Mouse (Mus musculus) hindbrain, embryonic 14.5 days (tissue): ENCODE measurements around the gene Bdkrb2. TPM values are rescaled to one million over a fixed set of nuclear protein-coding genes. Genes with fewer than 3 reads are reported as not detected.

Experiments
- ATAC-seq: fragments of 200-750 bp; cut with Nextera tagmentation; 2 replicates; pipeline ENCODE4 v1.8.0; 2017; ENCODE audit warnings: moderate number of reproducible peaks, mild to moderate bottlenecking, moderate TSS enrichment, moderate library complexity; ENCODE audit not compliant: low FRiP score
- DNase-seq: peaks from one replicate; pipeline ENCODE4 v3.0.0-alpha.2; 2015; ENCODE audit warnings: low spot score
- H3K27ac ChIP-seq: fragments of 300-500 bp; sonication (generic); 2 replicates; pipeline ENCODE4 v1.5.1; 2014; ENCODE audit warnings: mild to moderate bottlenecking, moderate library complexity
- H3K27me3 ChIP-seq: fragments of 300-500 bp; sonication (generic); 2 replicates; pipeline ENCODE4 v1.6.1; 2014; ENCODE audit warnings: mild to moderate bottlenecking, low read length, mixed read lengths; ENCODE audit not compliant: control insufficient read depth, insufficient read depth
- H3K36me3 ChIP-seq: fragments of 300-500 bp; sonication (generic); replicated peaks from 2 replicates; pipeline ENCODE4 v1.6.1; 2014; ENCODE audit not compliant: control insufficient read depth, insufficient read depth
- H3K4me1 ChIP-seq: fragments of 300-500 bp; sonication (generic); replicated peaks from 2 replicates; pipeline ENCODE4 v1.6.1; 2014; ENCODE audit warnings: antibody characterized with exemption, low read length, mixed read lengths; ENCODE audit not compliant: control insufficient read depth, insufficient read depth
- H3K4me2 ChIP-seq: fragments of 300-500 bp; sonication (generic); replicated peaks from 2 replicates; pipeline ENCODE4 v1.6.1; 2014; ENCODE audit warnings: mild to moderate bottlenecking, moderate library complexity
- H3K4me3 ChIP-seq: fragments of 300-500 bp; sonication (generic); replicated peaks from 2 replicates; pipeline ENCODE4 v1.5.1; 2014; ENCODE audit warnings: mild to moderate bottlenecking, low read length
- H3K9ac ChIP-seq: fragments of 300-500 bp; sonication (generic); 2 replicates; pipeline ENCODE4 v1.6.1; 2014
- H3K9me3 ChIP-seq: fragments of 300-500 bp; sonication (generic); 2 replicates; pipeline ENCODE4 v1.6.1; 2016; ENCODE audit warnings: low read length; ENCODE audit not compliant: control insufficient read depth
- WGBS: fragments of 180-500 bp; shearing (Covaris S2); extraction: QIAGEN DNeasy Blood & Tissue Kit; methylation state at CpG from one replicate; pipeline ENCODE4 v1.1.7; 2014; 5-methylcytosine and 5-hydroxymethylcytosine counted together
- polyA plus RNA-seq: library from polyadenylated mRNA; unstranded; fragments of >200 nt; fragmentation: Nextera tagmentation; extraction: Ambion mirVana; gene quantifications from 2 replicates; pipeline ENCODE4 v1.2.1, GENCODE M21; 2014

The Bdkrb2 gene
- polyA plus RNA-seq, 1 experiment from 2014 or later: 0.75 TPM

- Histone ChIP-seq H3K27ac (peak overlapping the region; percentile 28), H3K4me3 (no peak overlapping the region), H3K36me3 (no peaks in the 10 kb centered on the region), H3K9me3 (no peaks in the 10 kb centered on the region), H3K9ac (no peak overlapping the region), H3K4me1 (peaks cover 15% of the 10 kb centered on the region; the same call in 1 of the 2 replicates), H3K27me3 (no peaks in the 10 kb centered on the region), H3K4me2 (no peak overlapping the region)
- DNase-seq (no peak), ATAC-seq (no peak)
- 33% methylated on average over 8 of the region's 8 CpGs for WGBS
Measured at GRCm38 (mm10) chr12:105531724-105532371, 31.2 kb upstream of the Bdkrb2 start.

- H3K27ac ChIP-seq: no peak overlapping the region
- no peak overlapping the region for H3K4me3 ChIP-seq
- no peak overlapping the region for H3K9ac ChIP-seq
- H3K4me1 ChIP-seq: peaks cover 15% of the 10 kb centered on the region; the same call in 1 of the 2 replicates
- WGBS: 88% methylated on average over 4 of the region's 4 CpGs
- no peak for DNase-seq
- ATAC-seq: no peak
- H3K4me2 ChIP-seq: no peak overlapping the region
- no peaks in the 10 kb centered on the region for H3K27me3 ChIP-seq
- no peaks in the 10 kb centered on the region for H3K9me3 ChIP-seq
- H3K36me3 ChIP-seq: no peaks in the 10 kb centered on the region
Measured at GRCm38 (mm10) chr12:105534842-105535241, 28.2 kb upstream of the Bdkrb2 start.

- ATAC-seq (0 out of 2 replicates have a peak, but pooled peaks have one; percentile 37), DNase-seq (no peak)
- Histone ChIP-seq H3K4me1 (peaks cover 15% of the 10 kb centered on the region; the same call in 1 of the 2 replicates), H3K4me2 (no peak overlapping the region), H3K9ac (no peak overlapping the region), H3K4me3 (no peak overlapping the region), H3K36me3 (no peaks in the 10 kb centered on the region), H3K27me3 (no peaks in the 10 kb centered on the region), H3K9me3 (no peaks in the 10 kb centered on the region), H3K27ac (no peak overlapping the region)
- 74% methylated on average over 13 of the region's 13 CpGs for WGBS
Measured at GRCm38 (mm10) chr12:105535968-105536760, 26.9 kb upstream of the Bdkrb2 start.

GRCm38 (mm10) chr12:105537162-105537561, 25.9 kb upstream of the Bdkrb2 start:
- H3K4me1 ChIP-seq: peaks cover 8% of the 10 kb centered on the region; the same call in 1 of the 2 replicates
- H3K9me3 ChIP-seq: no peaks in the 10 kb centered on the region
- H3K4me2 ChIP-seq: no peak overlapping the region
- no peak overlapping the region for H3K9ac ChIP-seq
- ATAC-seq (no peak), DNase-seq (no peak)
- H3K27ac ChIP-seq: no peak overlapping the region
- H3K27me3 ChIP-seq: no peaks in the 10 kb centered on the region
- WGBS: 78% methylated on average over 5 of the region's 5 CpGs
- no peaks in the 10 kb centered on the region for H3K36me3 ChIP-seq
- H3K4me3 ChIP-seq: no peak overlapping the region

DNA sequence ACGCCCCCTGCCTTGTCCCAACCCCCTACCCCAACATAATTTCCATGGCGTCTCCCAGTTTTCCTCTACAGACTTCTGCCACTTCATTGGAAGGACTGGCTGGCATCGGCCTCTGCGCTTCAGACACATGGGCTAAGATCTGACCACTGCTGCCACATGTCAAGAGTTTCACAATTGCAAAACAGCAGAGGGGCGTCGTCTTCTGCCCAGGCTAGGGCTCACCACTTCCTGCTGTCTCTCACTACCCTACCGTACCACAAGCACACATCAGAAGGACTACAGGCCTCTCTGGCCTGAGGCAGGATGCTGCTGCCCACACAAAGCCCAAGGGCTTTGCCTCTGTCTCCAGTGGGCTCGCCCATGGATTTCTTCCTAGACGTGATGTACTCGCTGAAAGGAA, 23.4 kb upstream of the Bdkrb2 start:
- WGBS: 93% methylated on average over 10 of the region's 10 CpGs
- Histone ChIP-seq H3K9me3 (no peaks in the 10 kb centered on the region), H3K4me2 (no peak overlapping the region), H3K36me3 (no peaks in the 10 kb centered on the region), H3K4me3 (no peak overlapping the region), H3K27me3 (no peaks in the 10 kb centered on the region), H3K9ac (no peak overlapping the region), H3K27ac (no peak overlapping the region), H3K4me1 (0 out of 2 replicates have a peak, but pooled peaks cover 3% of the 10 kb centered on the region)
- DNase-seq (no peak), ATAC-seq (no peak)

DNA sequence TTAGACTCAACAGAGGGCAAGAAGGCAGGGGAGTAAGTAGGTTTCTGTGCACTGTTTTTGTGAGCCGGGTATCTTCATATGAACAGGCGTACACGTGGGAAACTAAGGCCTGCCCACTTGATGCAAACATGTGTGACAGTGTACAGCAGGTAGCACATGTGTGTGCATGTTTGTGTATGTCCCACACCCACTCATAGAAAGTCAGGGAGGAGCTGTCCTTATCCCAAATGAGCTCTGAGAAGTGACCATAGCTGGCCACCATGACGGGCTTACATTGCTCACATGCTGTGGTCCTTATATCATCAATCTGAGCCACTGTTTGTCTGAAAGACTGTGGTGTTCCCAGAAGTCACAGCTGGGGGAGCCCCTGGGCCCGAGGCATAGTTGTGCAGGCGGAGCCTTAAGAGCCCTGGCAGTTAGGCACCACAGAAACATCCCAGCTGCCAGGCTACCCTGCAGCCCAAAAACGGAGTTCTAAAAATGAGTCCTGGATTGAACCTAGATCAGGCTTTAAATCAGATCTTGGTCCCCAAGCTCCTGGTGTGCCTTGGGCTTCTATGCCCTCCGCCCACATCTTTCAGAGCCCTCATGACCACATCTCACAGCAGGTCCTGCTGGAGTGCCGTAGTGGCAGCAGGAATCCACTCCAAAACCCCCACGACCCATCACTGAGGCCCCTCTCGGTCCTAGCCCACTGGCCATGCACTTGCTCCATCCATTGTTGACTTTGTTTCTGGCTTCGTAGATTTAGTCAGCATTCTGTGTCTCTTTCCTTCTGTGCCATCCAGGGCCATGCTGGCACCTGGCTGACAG, 21.2 kb upstream of the Bdkrb2 start:
- no peaks in the 10 kb centered on the region; the same call in 1 of the 2 replicates for H3K4me1 ChIP-seq
- no peak overlapping the region for H3K4me2 ChIP-seq
- H3K9ac ChIP-seq: no peak overlapping the region
- DNase-seq: no peak
- no peaks in the 10 kb centered on the region for H3K9me3 ChIP-seq
- no peak overlapping the region for H3K4me3 ChIP-seq
- H3K27me3 ChIP-seq: no peaks in the 10 kb centered on the region
- H3K36me3 ChIP-seq: no peaks in the 10 kb centered on the region
- ATAC-seq: no peak
- 79% methylated on average over 12 of the region's 12 CpGs for WGBS
- no peak overlapping the region for H3K27ac ChIP-seq

GRCm38 (mm10) chr12:105542513-105542912, 20.5 kb upstream of the Bdkrb2 start:
- Histone ChIP-seq H3K27ac (no peak overlapping the region), H3K9me3 (no peaks in the 10 kb centered on the region), H3K27me3 (no peaks in the 10 kb centered on the region), H3K4me1 (no peaks in the 10 kb centered on the region; the same call in 1 of the 2 replicates), H3K4me2 (no peak overlapping the region), H3K36me3 (no peaks in the 10 kb centered on the region), H3K9ac (no peak overlapping the region), H3K4me3 (no peak overlapping the region)
- no peak for ATAC-seq
- no peak for DNase-seq
- 95% methylated on average over 3 of the region's 3 CpGs for WGBS

DNA sequence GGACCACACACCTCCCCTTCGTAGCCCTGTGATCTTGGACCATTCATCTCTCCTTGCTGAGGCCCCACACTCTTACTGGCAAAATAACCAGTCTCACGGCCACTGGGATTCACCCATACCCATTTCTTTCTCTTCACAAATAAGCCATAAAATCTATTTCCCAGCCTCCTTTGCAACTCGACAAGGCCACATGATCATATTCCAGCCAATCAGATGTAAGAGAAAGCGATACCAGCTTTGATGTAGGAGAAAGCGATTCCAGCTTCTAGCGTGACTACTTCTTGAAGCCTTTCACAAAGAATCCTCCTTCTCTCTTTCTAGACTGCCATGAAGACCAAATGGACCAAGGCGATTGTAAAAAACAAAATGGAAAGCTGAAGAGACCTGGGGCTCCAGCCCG, 19.9 kb upstream of the Bdkrb2 start:
- Histone ChIP-seq H3K9me3 (no peaks in the 10 kb centered on the region), H3K36me3 (no peaks in the 10 kb centered on the region), H3K27me3 (no peaks in the 10 kb centered on the region), H3K27ac (no peak overlapping the region), H3K4me3 (no peak overlapping the region), H3K9ac (no peak overlapping the region), H3K4me1 (no peaks in the 10 kb centered on the region; the same call in 1 of the 2 replicates), H3K4me2 (no peak overlapping the region)
- DNase-seq (no peak), ATAC-seq (no peak)
- 85% methylated on average over 8 of the region's 8 CpGs for WGBS

- Histone ChIP-seq H3K27me3 (no peaks in the 10 kb centered on the region), H3K36me3 (no peaks in the 10 kb centered on the region), H3K4me2 (no peak overlapping the region), H3K4me1 (no peaks in the 10 kb centered on the region; the same call in 1 of the 2 replicates), H3K4me3 (no peak overlapping the region), H3K27ac (no peak overlapping the region), H3K9me3 (no peaks in the 10 kb centered on the region), H3K9ac (no peak overlapping the region)
- ATAC-seq: no peak
- DNase-seq: no peak
- 65% methylated on average over 6 of the region's 6 CpGs for WGBS
Measured at GRCm38 (mm10) chr12:105543751-105544150, 19.3 kb upstream of the Bdkrb2 start.
